ENCODE assay signal across 1 mouse cellular context in the genomic region with DNA sequence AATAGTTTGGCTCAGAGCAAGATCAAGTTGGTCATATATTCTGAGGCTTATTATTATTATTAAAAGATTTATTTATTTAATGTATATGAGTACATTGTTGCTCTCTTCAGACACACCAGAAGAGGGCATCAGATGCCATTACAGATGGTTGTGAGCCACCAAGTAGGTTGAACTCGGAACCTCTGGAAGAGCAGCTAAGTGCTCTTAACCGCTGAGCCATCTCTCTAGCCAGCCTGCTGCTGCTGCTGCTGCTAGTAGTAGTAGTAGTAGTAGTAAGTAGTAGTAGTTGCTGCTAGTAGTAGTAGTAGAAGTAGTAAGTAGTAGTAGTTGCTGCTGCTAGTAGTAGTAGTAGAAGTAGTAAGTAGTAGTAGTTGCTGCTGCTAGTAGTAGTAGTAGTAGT.
TF ChIP-seq lines count a peak whose summit lies in the region.

No protein-coding gene starts in this region.

TF ChIP-seq in MEL, 35 proteins besides CTCF, POLR2A, EP300 and RAD21:
- TF ChIP-seq TBP (IDR thresholded peaks at IDR 0.05; ENCODE audit: low read depth, low read length), result peak; percentile 94
